Mouse (Mus musculus) megakaryocyte, embryonic 14.5 days (primary cell): ENCODE results near the gene Ap1g2. TPM values are rescaled to one million over a fixed set of nuclear protein-coding genes. Genes with fewer than 3 reads are reported as not detected.

Source experiments
- H3K27me3 ChIP-seq: replicated peaks from 2 replicates; pipeline ENCODE3; 2012; ENCODE audit warnings: inconsistent platforms
- H3K36me3 ChIP-seq: replicated peaks from 2 replicates; pipeline ENCODE3; 2012; ENCODE audit warnings: low read length, inconsistent platforms, mixed read lengths
- H3K4me1 ChIP-seq: 2 replicates; pipeline ENCODE4 v1.6.1; 2012; ENCODE audit warnings: inconsistent platforms
- H3K4me3 ChIP-seq: replicated peaks from 2 replicates; pipeline ENCODE3; 2012; ENCODE audit warnings: moderate library complexity, mild to moderate bottlenecking, inconsistent platforms
- H3K9me3 ChIP-seq: 2 replicates; pipeline ENCODE4 v1.6.1; 2012; ENCODE audit warnings: inconsistent platforms
- FLI1 ChIP-seq: IDR thresholded peaks from 2 replicates; pipeline ENCODE4 v1.6.1; 2012; ENCODE audit warnings: low read length, inconsistent platforms, mixed read lengths
- GATA1 ChIP-seq: IDR thresholded peaks from 3 replicates; pipeline ENCODE4 v1.6.1; 2012; ENCODE audit warnings: mixed read lengths, low read length, inconsistent platforms, borderline replicate concordance
- polyA plus RNA-seq: library from polyadenylated mRNA; stranded (reverse); fragments of >175 nt; gene quantifications from 2 replicates; pipeline ENCODE4 v1.2.3, GENCODE M21; 2012; ENCODE audit warnings: low replicate concordance; ENCODE audit not compliant: insufficient read depth

The Ap1g2 gene
- 8.5 and 13.4 TPM in 2 replicates for polyA plus RNA-seq

- peaks cover 41% of the 10 kb centered on the region for H3K36me3 ChIP-seq
- peak within 1 kb of the TSS; percentile 95 for H3K4me3 ChIP-seq
- no peaks in the 10 kb centered on the region for H3K9me3 ChIP-seq
- TF ChIP-seq FLI1 (no peak), GATA1 (no peak)
- H3K27me3 ChIP-seq: peaks cover 26% of the 10 kb centered on the region
- H3K4me1 ChIP-seq: peaks cover 73% of the 10 kb centered on the region
These were observed at the start of gene Ap1g2 for GRCm38 (mm10) chr14:55105836-55106809. Gene Ap1g2, minus strand, starts transcription at chr14:55106593.

GRCm38 (mm10) chr14:55152951-55153481, 46.6 kb upstream of the Ap1g2 start:
- Histone ChIP-seq H3K4me1 (peaks cover 46% of the 10 kb centered on the region), H3K36me3 (no peaks in the 10 kb centered on the region), H3K4me3 (peak overlapping the region; percentile 5), H3K27me3 (peaks cover 11% of the 10 kb centered on the region), H3K9me3 (no peaks in the 10 kb centered on the region)
- no peak for TF ChIP-seq FLI1
- TF ChIP-seq GATA1: no peak

GRCm38 (mm10) chr14:55152174-55152573, 45.8 kb upstream of the Ap1g2 start:
- H3K9me3 ChIP-seq: no peaks in the 10 kb centered on the region
- H3K27me3 ChIP-seq: peaks cover 9% of the 10 kb centered on the region
- TF ChIP-seq FLI1: no peak
- no peak for TF ChIP-seq GATA1
- peaks cover 54% of the 10 kb centered on the region for H3K4me1 ChIP-seq
- no peak overlapping the region for H3K4me3 ChIP-seq
- no peaks in the 10 kb centered on the region for H3K36me3 ChIP-seq

GRCm38 (mm10) chr14:55150985-55151384, 44.6 kb upstream of the Ap1g2 start:
- no peaks in the 10 kb centered on the region for H3K9me3 ChIP-seq
- H3K4me3 ChIP-seq: no peak overlapping the region
- no peaks in the 10 kb centered on the region for H3K36me3 ChIP-seq
- TF ChIP-seq GATA1 (no peak), FLI1 (no peak)
- peaks cover 13% of the 10 kb centered on the region for H3K27me3 ChIP-seq
- H3K4me1 ChIP-seq: peaks cover 66% of the 10 kb centered on the region

DNA sequence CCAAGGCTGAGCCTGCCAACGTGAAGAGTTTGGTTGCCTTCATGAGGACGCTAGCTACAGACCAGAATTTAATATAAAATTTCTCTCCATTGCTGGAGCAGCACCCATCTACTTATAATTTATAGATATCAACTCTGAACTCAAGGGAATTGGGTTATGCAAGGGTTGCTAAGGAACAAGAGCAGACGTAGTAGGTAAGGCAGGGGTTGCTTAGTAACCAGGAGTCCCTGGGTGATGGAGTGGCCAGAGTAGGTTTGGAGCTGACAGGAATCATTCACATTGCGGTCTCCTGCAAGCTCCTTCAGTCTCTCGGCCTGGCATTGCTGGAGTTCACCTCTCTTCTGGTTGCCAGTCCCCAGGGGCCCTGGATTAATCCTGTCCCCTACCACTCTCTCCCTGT, 42.6 kb upstream of the Ap1g2 start:
- Histone ChIP-seq H3K4me3 (no peak overlapping the region), H3K27me3 (peaks cover 11% of the 10 kb centered on the region), H3K36me3 (no peaks in the 10 kb centered on the region), H3K4me1 (peaks cover 74% of the 10 kb centered on the region), H3K9me3 (no peaks in the 10 kb centered on the region)
- TF ChIP-seq FLI1 (no peak), GATA1 (no peak)

DNA sequence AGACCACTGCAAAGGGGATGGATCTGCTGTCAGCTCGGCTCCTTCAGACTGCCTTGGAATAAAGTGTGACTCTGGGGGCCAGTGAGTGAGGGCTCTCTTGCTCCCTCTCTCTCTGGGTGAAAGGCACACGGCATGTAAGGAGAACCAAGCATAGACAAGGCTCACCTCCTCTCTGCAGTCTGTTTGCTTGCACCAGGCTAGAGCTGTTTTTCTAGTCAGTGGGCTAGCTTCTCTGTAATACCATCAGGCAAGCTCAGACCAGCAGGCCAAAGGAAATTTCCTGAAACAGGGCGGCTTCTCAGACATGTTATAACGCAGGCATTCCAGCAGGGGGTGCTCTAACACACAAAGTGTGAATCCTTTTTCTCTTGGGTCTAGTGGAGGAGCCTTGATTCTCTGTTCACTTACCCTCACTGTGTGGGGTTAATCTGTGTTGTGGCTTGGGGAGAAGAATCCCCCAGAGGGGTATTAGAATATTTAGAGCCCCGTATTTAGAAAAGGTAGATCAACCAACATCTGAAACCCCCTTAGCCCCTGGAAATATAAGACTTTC, 42.0 kb upstream of the Ap1g2 start:
- TF ChIP-seq GATA1 (no peak), FLI1 (no peak)

DNA sequence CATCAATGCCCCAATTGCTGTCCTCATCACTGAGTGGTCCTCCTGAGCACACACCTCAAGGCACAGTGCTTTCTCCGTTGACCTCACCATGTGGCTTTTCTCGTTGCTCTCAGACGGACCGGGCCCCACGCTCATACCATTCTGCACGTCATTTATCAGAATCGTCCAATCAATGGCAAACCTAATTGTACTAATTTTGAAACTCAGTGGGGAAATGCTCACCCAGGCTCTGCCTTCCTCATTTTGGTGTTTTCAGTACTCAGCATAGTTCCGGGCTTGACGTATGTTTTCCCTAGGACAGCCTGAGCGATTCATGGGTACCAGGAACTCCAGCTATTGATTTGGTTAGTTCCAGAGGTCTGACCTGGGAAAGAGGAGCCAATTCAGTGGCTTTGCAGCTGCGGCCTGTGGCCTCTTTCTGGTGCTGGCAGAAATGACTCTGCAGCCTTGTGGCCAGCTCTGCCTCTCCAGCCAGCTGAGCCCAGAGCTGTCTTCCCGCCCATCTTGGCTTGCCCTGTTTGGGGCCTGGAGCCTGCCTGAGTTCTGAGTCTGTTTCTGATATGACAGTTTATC, 40.5 kb upstream of the Ap1g2 start:
- H3K27me3 ChIP-seq: peaks cover 22% of the 10 kb centered on the region
- H3K9me3 ChIP-seq: no peaks in the 10 kb centered on the region
- no peak for TF ChIP-seq FLI1
- TF ChIP-seq GATA1: no peak
- H3K4me3 ChIP-seq: peak overlapping the region; percentile 24
- peaks cover 63% of the 10 kb centered on the region for H3K4me1 ChIP-seq
- H3K36me3 ChIP-seq: no peaks in the 10 kb centered on the region

More for the DNA sequence above, 42.0 kb upstream of the Ap1g2 start:
- Histone ChIP-seq H3K27me3 (peaks cover 15% of the 10 kb centered on the region), H3K9me3 (no peaks in the 10 kb centered on the region), H3K36me3 (no peaks in the 10 kb centered on the region), H3K4me3 (no peak overlapping the region), H3K4me1 (peaks cover 74% of the 10 kb centered on the region)

DNA sequence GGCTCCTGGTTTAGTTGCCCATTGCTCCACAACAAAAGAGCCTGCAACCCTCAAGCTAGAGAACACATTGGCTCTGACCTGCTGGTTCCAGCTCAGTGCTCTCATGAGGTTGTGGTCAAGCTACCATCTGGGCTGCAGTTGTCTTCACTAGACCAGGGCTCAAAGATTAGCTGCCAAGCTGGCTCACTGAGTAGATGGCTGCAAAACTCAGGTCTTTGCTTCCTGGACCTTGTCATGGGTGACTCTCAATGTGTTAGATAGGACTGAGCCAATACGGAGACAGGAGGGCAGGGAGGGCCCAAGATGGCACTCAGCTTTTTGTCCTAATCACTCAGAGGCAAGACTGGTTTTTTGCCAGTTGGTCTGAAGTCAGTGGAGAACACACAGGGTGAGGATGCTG, 39.9 kb upstream of the Ap1g2 start:
- TF ChIP-seq FLI1 (no peak), GATA1 (no peak)
- peaks cover 22% of the 10 kb centered on the region for H3K27me3 ChIP-seq
- no peaks in the 10 kb centered on the region for H3K9me3 ChIP-seq
- no peak overlapping the region for H3K4me3 ChIP-seq
- no peaks in the 10 kb centered on the region for H3K36me3 ChIP-seq
- H3K4me1 ChIP-seq: peaks cover 61% of the 10 kb centered on the region

DNA sequence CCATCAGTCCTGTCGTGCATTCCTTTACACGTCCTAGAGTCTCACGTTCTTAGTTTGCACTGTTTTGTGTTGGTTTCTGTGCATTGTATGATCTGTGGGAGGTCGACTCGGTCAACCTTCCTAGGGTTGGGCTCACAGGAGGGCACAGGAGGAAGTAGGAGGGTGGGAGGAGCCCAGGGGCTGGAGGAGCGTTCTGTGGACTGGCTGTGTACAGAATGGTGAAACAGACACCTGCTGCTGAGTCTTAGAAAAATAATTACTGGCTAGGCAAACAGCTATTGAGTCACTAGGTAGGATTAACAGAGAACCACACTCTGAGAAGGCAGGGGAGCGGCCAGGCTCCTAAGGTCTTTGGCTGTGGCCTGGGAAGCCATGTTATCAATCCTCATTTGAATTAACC, 32.9 kb upstream of the Ap1g2 start:
- H3K27me3 ChIP-seq: peaks cover 38% of the 10 kb centered on the region
- peaks cover 26% of the 10 kb centered on the region for H3K4me1 ChIP-seq
- TF ChIP-seq GATA1: no peak
- TF ChIP-seq FLI1: no peak
- H3K9me3 ChIP-seq: no peaks in the 10 kb centered on the region
- H3K36me3 ChIP-seq: no peaks in the 10 kb centered on the region
- H3K4me3 ChIP-seq: no peak overlapping the region
